Mouse (Mus musculus) neutrophil, adult 59 days (primary cell): Measurements from ENCODE around the gene Hfe2. TPM values are rescaled to one million over a fixed set of nuclear protein-coding genes. Genes with fewer than 3 reads are reported as not detected.

Experiments
- total RNA-seq, 2 experiments: library from RNA; stranded (reverse); gene quantifications; 1 replicate in 1 of 2; 2 replicates in 1 of 2; pipeline ENCODE4 v1.2.4; 2023

Gene Hfe2
- not detected for total RNA-seq

GRCm38 (mm10) chr3:96524914-96525313 lies at the start of gene Hfe2:
Hfe2 (plus strand) TSS chr3:96525172.

GRCm38 (mm10) chr3:96557694-96558093 lies 32.7 kb downstream of the Hfe2 start, which contains the start of gene Txnip:
Txnip (plus strand) TSS chr3:96557957.

GRCm38 (mm10) chr3:96576690-96577541 lies 51.9 kb downstream of the Hfe2 start, which contains the start of gene Gm16253:
Gm16253 (plus strand) TSS chr3:96576984.

Other genes with a start within 250 kb of the Hfe2 start
- gene Fcgr1, start 231.2 kb upstream of the Hfe2 start, total RNA-seq, result 1 to 10 TPM; 1.9 to 3.0 TPM
- not detected for gene BC107364, start 72.9 kb upstream of the Hfe2 start, total RNA-seq
- gene Txnip, start 32.8 kb downstream of the Hfe2 start, total RNA-seq, result 100 to 1,000 TPM; 403 to 416 TPM
- not detected for gene Gm16253, start 51.8 kb downstream of the Hfe2 start, total RNA-seq
- gene Polr3gl, start 69.0 kb downstream of the Hfe2 start, total RNA-seq, result 10 to 100 TPM; 15.6 to 17.0 TPM
- gene Ankrd34a, start 71.5 kb downstream of the Hfe2 start, total RNA-seq, result not detected
- under 1 TPM; 0.58 to 0.68 TPM for gene Lix1l, start 76.0 kb downstream of the Hfe2 start, total RNA-seq
- 10 to 100 TPM; 51.6 to 56.6 TPM for gene Rbm8a, start 104.8 kb downstream of the Hfe2 start, total RNA-seq
- gene Pex11b, start 110.2 kb downstream of the Hfe2 start, total RNA-seq, result 10 to 100 TPM; 11.0 to 12.7 TPM
- gene Gm42957, start 110.3 kb downstream of the Hfe2 start, total RNA-seq, result not detected
- under 1 TPM; 0.31 to 0.37 TPM for gene Itga10, start 120.4 kb downstream of the Hfe2 start, total RNA-seq
- gene Ankrd35, start 145.0 kb downstream of the Hfe2 start, total RNA-seq, result not detected
- 10 to 100 TPM; 38.8 to 48.2 TPM for gene Pias3, start 171.2 kb downstream of the Hfe2 start, total RNA-seq
- gene Nudt17, start 183.4 kb downstream of the Hfe2 start, total RNA-seq, result 1 to 10 TPM; 1.8 to 2.1 TPM
- gene Polr3c, start 202.5 kb downstream of the Hfe2 start, total RNA-seq, result 10 to 100 TPM; 38.8 to 45.6 TPM
- 10 to 100 TPM; 68.9 to 71.1 TPM for gene Rnf115, start 202.5 kb downstream of the Hfe2 start, total RNA-seq